Mouse (Mus musculus) NIH3T3 (cell line): Measurements from ENCODE around the gene Os9.
"Not testable (repeated sequence)": the region's sequence is repeated elsewhere in the genome, so short reads cannot be mapped to it uniquely, and the experiment has no call there.

Source experiments
- DNase-seq: peaks from one replicate; pipeline ENCODE4 v3.0.0-alpha.2; 2012; ENCODE audit warnings: low read depth

The Os9 gene

DNA sequence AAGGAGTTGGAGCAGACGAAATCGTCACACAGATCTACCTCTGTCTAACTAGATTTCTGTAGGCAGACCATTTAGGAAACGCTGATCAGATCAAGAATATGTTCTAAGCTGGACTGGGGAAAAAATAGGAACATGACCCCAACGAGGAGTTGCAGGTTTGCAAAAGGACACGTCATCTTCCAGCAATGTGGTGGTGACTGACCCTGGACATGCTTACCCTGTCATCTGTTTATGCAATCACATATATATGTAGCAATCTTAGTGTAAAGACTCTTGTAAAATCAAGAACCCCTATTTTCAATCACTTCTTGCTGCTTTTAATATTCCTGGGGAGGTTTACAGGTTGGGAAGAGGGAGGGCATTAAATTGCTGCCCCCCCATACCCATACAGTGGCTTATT lies 58.4 kb downstream of the Os9 start:
- peak; percentile 73 for DNase-seq

DNA sequence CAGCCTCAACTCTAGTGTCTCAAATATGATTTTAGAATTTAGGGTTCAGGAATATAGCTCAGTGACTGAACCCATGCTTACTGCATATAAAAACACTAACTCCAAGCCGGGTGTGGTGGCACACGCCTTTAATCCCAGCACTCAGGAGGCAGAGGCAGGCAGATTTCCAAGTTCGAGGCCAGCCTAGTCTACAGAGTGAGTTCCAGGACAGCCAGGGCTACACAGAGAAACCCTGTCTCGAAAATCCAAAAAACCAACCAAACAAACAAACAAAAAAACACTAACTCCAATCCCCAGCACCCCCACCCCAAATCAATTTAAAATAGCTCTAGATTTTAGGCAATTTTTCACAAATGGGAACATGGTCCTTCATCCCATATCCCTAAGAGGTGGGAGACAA lies 58.8 kb downstream of the Os9 start:
- DNase-seq = not testable (repeated sequence)

DNA sequence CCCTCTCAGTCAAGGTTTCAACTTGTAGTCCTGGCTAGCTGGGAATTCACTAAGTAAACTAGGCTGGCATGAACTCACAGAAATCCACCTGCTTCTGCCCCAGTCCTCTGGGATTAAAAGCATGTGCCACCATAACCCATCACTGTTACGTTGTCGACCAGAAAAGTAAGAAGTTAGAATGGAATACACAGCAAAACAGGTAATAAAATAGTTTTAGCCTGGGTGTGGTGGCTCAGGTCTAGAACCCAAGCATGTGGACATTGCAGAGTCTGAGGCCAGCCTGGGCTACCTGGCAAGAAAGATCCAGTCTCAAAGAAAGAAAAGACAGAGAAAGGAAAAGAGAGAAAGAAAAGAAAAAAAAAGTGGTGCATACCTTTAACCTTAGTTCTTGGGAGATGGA lies 59.4 kb downstream of the Os9 start:
- no peak for DNase-seq

DNA sequence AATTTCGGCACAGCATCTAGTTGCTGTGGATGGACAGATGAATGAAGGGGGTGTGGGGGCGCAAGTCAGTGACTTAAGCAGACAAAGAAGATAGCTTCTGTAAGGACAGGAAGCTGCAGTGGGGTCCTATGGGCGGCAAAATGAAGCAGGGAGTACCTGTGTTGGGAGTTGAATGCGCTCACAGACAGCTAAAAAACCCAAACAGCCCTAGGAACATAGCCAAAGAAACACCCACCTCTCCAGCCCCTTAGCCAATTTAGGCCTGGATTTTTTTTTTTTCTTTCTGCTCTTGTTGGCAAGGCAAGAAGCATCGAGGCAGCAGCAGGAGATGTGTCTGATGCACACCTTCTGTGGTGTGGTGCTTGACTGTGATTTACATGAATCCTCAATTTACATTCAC lies 59.8 kb downstream of the Os9 start:
- DNase-seq = no peak

DNA sequence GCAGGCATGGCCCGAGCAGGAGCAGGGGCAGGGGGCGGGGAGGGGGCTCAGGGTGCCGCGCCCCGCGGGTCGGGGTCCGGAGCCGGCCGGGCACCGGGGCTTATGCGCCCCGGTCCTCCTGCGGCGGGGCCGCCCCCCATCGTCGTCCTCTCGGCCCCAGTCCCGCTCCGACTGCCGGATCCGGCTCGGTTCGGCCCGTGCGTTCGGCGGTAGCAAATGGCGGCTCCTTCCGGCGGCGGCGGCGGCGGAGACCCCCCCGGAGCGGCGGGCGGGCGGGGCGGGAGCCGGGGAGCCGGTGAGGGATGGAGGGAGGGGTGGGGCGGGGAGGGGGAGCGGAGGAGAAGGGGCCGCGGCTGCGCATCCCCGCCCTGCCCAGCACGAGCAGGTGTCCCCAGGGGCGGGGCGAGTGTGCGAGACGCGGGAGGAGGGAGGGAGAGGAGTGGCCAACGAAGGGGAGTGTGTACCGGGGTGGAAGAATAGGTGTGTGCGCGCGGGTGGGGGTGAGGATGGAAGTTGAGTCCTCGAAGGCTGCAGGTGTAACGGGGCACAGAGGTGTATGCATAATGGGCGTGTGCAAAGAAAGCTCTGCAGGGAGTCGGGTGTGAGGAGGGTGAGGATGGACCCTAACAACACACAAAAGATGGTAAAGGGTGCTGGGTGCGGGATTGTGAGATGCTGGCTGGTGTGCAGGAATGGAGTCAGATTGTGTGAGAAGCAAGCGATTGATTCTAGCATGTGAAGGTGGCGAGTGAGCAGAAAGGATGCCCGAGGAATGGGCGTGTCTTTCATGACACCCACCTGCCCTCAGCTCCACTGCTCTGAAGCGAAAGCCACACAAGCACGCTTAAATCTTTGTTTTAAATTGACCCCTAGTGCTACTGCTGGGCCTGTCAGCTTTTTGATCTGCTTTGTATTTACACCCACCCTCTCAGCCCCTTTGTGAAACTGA lies 60.7 kb downstream of the Os9 start, which contains the start of gene March9:
TSS of gene March9 (minus strand) at position 217 of the 949 bp plus-strand sequence.
- peak; percentile 70 for DNase-seq

DNA sequence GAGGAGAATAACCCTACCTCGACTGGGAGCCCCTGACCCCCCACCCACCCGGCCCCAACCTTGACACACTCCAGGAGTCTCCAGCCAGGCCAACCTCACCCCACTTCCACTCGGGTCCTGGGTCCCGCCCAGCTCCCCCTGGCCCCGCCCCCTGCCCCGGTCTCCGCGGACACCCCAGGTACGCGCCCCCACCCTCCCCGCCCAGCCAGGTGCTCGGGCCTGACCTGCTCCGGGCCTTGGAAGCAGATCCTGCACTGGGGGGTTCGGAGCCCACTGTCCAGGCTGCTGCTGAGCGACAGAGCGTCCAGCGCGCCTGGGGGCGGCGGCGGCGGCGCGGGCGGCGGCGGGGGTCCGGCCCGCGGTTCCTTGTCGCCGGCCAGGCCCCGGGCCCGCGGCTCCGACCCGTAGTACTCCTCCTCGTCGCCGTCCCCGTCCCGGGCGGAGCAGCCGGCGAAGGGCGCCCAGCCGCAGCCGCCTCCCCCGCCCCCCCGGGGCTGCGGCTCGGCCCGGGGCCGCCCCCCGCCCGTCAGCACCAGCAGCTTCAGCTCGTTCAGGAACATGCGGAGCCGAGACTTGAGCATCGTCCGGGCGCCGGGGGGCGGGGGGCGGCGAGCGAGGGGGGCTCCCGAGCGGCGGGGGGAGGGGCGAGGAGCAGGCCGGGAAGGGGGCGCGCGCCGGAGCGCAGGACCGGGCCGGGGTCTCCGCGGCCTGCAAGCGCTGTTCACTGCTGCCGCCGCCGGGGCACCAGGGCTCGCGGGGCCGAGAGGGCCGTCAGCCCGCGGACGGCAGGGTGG lies 61.6 kb downstream of the Os9 start:
- peak; percentile 35 for DNase-seq

DNA sequence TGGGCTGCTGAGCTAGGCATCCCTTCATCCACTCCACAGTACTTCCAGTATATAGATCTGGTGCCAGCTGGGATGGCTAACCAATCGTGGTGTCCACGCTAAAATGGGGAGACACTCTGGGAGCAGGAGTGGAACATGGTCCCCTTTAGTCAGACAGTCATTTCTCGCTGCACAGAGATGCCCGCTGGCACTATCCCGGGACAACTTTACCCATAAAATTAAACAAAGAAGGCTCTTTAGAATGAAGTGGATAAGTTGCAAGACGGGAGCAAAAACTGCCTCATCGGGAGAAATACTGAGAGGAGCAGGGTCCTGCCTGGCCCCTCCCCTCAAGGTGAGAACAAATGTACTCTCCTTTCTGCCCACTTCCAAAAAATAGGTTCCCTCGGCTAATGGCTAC lies 62.2 kb downstream of the Os9 start:
- DNase-seq = no peak

DNA sequence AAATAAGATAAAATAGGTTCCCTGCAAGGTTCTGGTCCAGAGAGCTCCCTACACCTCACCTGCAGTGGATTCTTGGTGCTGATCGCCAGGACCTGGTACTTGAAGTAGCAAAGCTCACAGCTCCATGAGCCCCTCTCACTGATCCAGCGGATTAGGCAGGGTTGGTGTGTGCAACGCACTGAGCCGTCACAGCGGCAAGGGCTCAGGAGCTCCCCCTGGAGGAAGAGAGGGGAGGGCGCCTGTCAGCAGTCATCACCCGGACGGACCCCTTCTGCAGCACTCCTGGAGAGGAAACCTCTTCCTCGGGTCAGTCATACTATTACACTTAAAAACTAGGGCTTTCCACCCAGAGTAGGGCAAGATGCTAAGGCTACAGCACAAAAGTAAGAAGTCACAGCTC lies 62.8 kb downstream of the Os9 start:
- DNase-seq = peak; percentile 86

DNA sequence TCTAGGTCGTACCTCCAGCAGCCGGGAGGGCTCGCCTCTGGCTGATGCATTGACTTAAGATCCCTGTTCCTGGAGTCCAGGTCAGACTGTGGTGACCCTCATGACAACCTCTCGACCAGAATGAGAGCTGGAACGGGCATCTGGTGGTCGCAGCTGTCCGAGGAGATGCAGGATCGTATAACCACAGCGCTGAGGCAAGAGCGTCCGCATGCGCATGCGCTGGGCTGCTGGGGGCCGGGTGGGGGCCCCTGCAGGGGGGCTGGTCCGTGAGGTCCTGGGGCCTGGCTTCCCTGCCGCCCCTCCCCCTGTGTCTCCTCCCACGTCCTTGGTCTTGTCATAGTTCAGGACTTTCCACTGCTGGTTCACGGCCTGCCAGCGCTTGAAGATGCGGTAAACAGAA lies 64.4 kb downstream of the Os9 start:
- no peak for DNase-seq

DNA sequence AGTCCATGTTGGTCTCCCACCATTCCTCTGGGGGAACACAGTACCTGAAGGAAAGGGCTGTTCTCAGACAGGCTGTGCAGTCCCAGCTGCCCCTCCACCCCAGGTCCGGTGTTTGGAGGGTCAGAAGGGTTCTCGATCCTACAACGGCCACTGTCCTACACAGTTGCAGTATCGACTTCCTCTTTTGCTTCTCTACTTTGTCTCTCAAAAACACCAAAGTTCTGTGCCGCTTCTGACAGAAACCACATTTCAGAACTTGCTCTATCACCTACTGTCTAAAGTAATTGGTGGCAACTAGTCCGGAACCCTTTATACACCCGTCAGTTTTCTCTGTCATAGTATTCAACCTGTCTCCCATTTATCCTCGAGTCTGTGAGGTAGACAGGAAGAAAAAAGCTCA lies 65.5 kb downstream of the Os9 start:
- no peak for DNase-seq

DNA sequence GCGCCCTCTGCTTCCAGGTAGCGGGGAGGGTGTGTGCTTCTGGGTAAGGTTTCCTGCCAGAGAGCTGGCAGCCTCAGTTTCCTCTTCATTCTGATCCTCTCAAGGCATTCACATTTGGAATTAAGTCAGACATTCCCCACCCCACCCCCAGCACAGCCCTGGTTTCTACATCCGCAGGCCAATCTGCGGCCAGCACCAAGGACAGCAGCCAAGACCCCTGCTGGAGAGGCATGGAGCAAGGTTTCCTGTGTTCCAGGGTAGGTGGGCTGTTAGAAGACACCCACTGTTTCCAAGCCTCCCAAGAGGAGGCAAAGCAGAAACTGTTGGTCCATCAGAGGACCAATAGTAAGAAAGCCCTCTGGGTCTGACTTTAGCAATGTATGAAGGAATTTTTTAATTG lies 66.3 kb downstream of the Os9 start:
- DNase-seq = peak; percentile 25

DNA sequence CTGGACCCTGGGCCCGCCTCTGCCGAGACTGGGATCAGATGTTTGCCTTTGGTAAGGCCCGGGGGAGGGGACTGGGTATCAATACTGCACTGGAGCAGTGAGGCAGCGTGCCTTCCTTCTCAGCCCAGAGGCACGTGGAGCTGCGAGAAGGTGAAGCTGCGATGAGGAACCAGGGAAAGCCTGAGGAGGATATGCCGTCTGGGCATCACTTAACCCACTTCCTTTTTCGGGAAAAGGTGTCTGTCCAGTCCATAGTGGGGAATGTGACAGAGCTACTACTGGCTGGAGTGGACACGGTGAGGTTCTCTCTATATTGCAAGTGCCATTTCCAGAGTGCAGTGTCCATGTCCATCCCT lies 70.8 kb downstream of the Os9 start:
- no peak for DNase-seq

DNA sequence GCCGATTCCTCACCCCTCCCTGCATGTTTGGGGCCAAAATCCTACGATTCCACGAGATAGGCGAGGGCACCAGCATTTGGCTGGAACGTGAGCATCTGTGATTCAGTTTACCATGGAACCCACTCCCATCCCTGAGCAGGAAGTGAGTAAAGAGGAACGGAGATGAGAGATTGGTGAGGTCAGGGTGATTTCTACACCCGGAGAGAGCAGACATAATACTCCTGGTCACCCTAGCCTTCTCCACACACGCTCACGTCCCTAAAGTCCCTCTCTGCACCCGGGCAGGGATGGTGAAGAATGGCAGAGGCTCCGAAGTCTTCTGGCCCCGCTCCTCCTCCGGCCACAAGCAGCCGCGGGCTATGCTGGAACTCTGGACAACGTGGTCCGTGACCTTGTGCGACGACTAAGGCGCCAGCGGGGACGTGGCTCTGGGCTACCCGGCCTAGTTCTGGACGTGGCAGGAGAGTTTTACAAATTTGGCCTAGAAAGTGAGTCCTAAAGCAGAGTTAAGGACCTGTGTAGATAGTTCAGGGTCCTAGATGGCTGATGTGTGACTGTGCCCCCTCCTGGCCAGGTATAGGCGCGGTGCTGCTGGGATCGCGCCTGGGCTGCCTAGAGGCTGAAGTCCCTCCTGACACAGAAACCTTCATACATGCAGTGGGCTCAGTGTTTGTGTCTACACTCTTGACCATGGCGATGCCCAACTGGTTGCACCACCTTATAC lies 71.4 kb downstream of the Os9 start:
- DNase-seq = no peak

DNA sequence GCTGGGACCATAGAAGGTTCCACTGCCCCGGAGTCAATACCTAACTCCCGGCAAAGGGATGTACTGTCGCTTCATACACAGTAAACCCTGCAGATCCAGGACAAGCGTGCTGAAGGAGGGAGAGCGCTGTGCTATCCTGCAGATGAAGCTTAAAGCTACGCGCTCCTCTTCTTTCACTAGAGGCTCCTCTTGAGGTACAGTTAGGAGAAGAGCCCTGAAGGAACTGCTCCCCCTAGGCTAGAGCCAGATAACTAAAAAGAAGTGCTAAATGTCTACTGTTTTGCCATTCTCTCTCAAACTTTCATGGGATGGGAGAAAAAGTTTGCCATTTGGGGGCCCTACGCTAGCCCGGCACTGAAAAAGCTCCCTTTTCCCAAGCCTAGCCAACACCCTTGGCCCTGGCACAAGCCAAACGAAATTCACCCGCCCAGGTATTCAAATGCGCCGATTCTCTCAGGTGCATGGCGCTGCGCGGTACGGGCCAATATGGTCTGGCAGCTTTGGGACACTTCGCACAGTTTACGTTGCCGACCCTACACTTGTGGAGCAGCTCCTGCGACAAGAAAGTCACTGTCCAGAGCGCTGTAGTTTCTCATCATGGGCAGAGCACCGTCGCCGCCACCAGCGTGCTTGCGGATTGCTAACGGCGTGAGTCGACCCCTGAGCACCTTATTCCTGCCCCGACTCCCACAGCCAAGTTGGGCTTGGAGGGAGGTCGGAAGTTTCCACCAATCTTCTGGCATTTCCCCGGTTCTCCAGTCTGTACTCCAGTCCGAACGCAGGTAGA lies 72.1 kb downstream of the Os9 start:
- DNase-seq = no peak

DNA sequence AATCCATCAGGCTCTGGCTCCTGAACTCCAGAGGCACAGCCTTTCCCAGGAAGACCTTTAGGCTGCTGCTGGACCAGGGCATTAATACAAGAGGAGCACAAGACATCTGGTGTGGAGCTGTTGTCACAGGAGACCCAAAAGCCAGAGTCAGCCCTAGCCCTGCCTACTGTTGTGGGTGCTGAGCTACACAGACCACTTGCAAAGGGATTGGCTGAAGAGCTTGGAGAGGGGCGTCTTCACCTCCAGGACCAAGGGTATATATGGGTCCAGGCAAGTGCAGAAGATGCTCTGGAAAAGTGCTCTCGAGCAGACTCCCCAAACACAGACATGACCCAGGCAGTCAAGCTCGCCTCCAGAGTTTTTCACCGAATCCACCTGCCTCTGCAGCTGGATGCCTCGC lies 73.0 kb downstream of the Os9 start, which contains the start of gene Cyp27b1:
TSS of gene Cyp27b1 (plus strand) at position 297 of the 400 bp plus-strand sequence.
- DNase-seq = no peak
